Mouse (Mus musculus) heart, embryonic 10.5 days (tissue): ENCODE results near the gene Gm28048. TPM values are rescaled to one million over a fixed set of nuclear protein-coding genes. Genes with fewer than 3 reads are reported as not detected.

ENCODE experiments used
- DNase-seq: peaks from one replicate; pipeline ENCODE4 v3.0.0-alpha.2; 2017; ENCODE audit warnings: low spot score
- H3K27ac ChIP-seq: fragments of 300-500 bp; sonication (generic); 2 replicates; pipeline ENCODE4 v1.5.1; 2016; ENCODE audit warnings: mild to moderate bottlenecking
- H3K27me3 ChIP-seq: fragments of 300-500 bp; sonication (generic); 2 replicates; pipeline ENCODE4 v1.6.1; 2016; ENCODE audit warnings: mild to moderate bottlenecking; ENCODE audit not compliant: poor library complexity, insufficient read depth, severe bottlenecking
- H3K36me3 ChIP-seq: fragments of 300-500 bp; sonication (generic); 2 replicates; pipeline ENCODE4 v1.6.1; 2016; ENCODE audit warnings: mild to moderate bottlenecking, moderate library complexity
- H3K4me1 ChIP-seq: fragments of 300-500 bp; sonication (generic); 2 replicates; pipeline ENCODE4 v1.6.1; 2016; ENCODE audit warnings: mild to moderate bottlenecking
- H3K4me3 ChIP-seq: fragments of 300-500 bp; sonication (generic); 2 replicates; pipeline ENCODE4 v1.5.1; 2016; ENCODE audit warnings: mild to moderate bottlenecking, moderate library complexity
- H3K9me3 ChIP-seq: fragments of 300-500 bp; sonication (generic); 2 replicates; pipeline ENCODE4 v1.6.1; 2016; ENCODE audit warnings: mild to moderate bottlenecking, moderate library complexity
- WGBS: fragments of 180-500 bp; shearing (Covaris S2); methylation state at CpG from one replicate; pipeline ENCODE4 v1.1.7; 2016; 5-methylcytosine and 5-hydroxymethylcytosine counted together
- polyA plus RNA-seq: library from polyadenylated mRNA; unstranded; fragments of >200 nt; fragmentation: Nextera tagmentation; extraction: Ambion mirVana; gene quantifications from 2 replicates; pipeline ENCODE4 v1.2.1, GENCODE M21; 2016

Gm28048 gene
- polyA plus RNA-seq, 1 experiment from 2014 or later: 8.3 TPM

GRCm38 (mm10) chr11:22891876-22892275 lies 90.0 kb downstream of the Gm28048 start:
- 88% methylated on average over 7 of the region's 7 CpGs for WGBS
- H3K36me3 ChIP-seq: no peaks in the 10 kb centered on the region
- no peaks in the 10 kb centered on the region; the same call in 1 of the 2 replicates for H3K4me1 ChIP-seq
- no peaks in the 10 kb centered on the region for H3K9me3 ChIP-seq
- H3K4me3 ChIP-seq: no peak overlapping the region
- H3K27ac ChIP-seq: no peak overlapping the region
- H3K27me3 ChIP-seq: no peaks in the 10 kb centered on the region
- DNase-seq: no peak

GRCm38 (mm10) chr11:22891242-22891641 lies 90.6 kb downstream of the Gm28048 start:
- Histone ChIP-seq H3K4me3 (no peak overlapping the region), H3K27ac (no peak overlapping the region), H3K27me3 (no peaks in the 10 kb centered on the region), H3K36me3 (no peaks in the 10 kb centered on the region), H3K4me1 (no peaks in the 10 kb centered on the region; the same call in 1 of the 2 replicates), H3K9me3 (no peaks in the 10 kb centered on the region)
- 84% methylated on average over 9 of the region's 9 CpGs for WGBS
- DNase-seq: no peak

GRCm38 (mm10) chr11:22889224-22889623 lies 92.7 kb downstream of the Gm28048 start:
- Histone ChIP-seq H3K9me3 (no peaks in the 10 kb centered on the region), H3K27ac (no peak overlapping the region), H3K36me3 (no peaks in the 10 kb centered on the region), H3K4me3 (no peak overlapping the region), H3K4me1 (no peaks in the 10 kb centered on the region; the same call in 1 of the 2 replicates), H3K27me3 (no peaks in the 10 kb centered on the region)
- no peak for DNase-seq
- WGBS: 88% methylated on average over 3 of the region's 3 CpGs

- no peaks in the 10 kb centered on the region for H3K36me3 ChIP-seq
- H3K4me1 ChIP-seq: no peaks in the 10 kb centered on the region; the same call in 1 of the 2 replicates
- no peaks in the 10 kb centered on the region for H3K9me3 ChIP-seq
- H3K27me3 ChIP-seq: no peaks in the 10 kb centered on the region
- H3K27ac ChIP-seq: no peak overlapping the region
- H3K4me3 ChIP-seq: no peak overlapping the region
- DNase-seq: no peak
- 95% methylated on average over 4 of the region's 4 CpGs for WGBS
Observed at GRCm38 (mm10) chr11:22886991-22887390, 94.9 kb downstream of the Gm28048 start.

GRCm38 (mm10) chr11:22885350-22885749 lies 96.5 kb downstream of the Gm28048 start:
- no peaks in the 10 kb centered on the region; the same call in 1 of the 2 replicates for H3K4me1 ChIP-seq
- no peaks in the 10 kb centered on the region for H3K27me3 ChIP-seq
- H3K27ac ChIP-seq: no peak overlapping the region
- no peak overlapping the region for H3K4me3 ChIP-seq
- 84% methylated on average over 1 of the region's 1 CpGs for WGBS
- no peak for DNase-seq
- no peaks in the 10 kb centered on the region for H3K36me3 ChIP-seq
- no peaks in the 10 kb centered on the region for H3K9me3 ChIP-seq

- no peak overlapping the region for H3K27ac ChIP-seq
- H3K36me3 ChIP-seq: no peaks in the 10 kb centered on the region
- no peaks in the 10 kb centered on the region for H3K9me3 ChIP-seq
- no peaks in the 10 kb centered on the region; the same call in 1 of the 2 replicates for H3K4me1 ChIP-seq
- H3K27me3 ChIP-seq: no peaks in the 10 kb centered on the region
- H3K4me3 ChIP-seq: no peak overlapping the region
- WGBS: 80% methylated on average over 2 of the region's 2 CpGs
- DNase-seq: no peak
Observed at GRCm38 (mm10) chr11:22883676-22884075, 98.2 kb downstream of the Gm28048 start.

- no peak for DNase-seq
- Histone ChIP-seq H3K4me1 (no peaks in the 10 kb centered on the region; the same call in 1 of the 2 replicates), H3K36me3 (no peaks in the 10 kb centered on the region), H3K27ac (no peak overlapping the region), H3K27me3 (no peaks in the 10 kb centered on the region), H3K4me3 (no peak overlapping the region), H3K9me3 (no peaks in the 10 kb centered on the region)
Observed at GRCm38 (mm10) chr11:22882926-22883325, 99.0 kb downstream of the Gm28048 start.

- no peak overlapping the region for H3K4me3 ChIP-seq
- H3K36me3 ChIP-seq: no peaks in the 10 kb centered on the region
- no peaks in the 10 kb centered on the region for H3K9me3 ChIP-seq
- H3K27me3 ChIP-seq: no peaks in the 10 kb centered on the region
- 55% methylated on average over 3 of the region's 3 CpGs for WGBS
- no peak overlapping the region for H3K27ac ChIP-seq
- no peaks in the 10 kb centered on the region for H3K4me1 ChIP-seq
- no peak for DNase-seq
Observed at GRCm38 (mm10) chr11:22880383-22881172, 101.3 kb downstream of the Gm28048 start.

- Histone ChIP-seq H3K4me1 (no peaks in the 10 kb centered on the region), H3K36me3 (no peaks in the 10 kb centered on the region), H3K9me3 (no peaks in the 10 kb centered on the region), H3K27ac (no peak overlapping the region), H3K4me3 (no peak overlapping the region), H3K27me3 (no peaks in the 10 kb centered on the region)
- no peak for DNase-seq
- 81% methylated on average over 4 of the region's 4 CpGs for WGBS
Observed at GRCm38 (mm10) chr11:22879645-22880044, 102.2 kb downstream of the Gm28048 start.

GRCm38 (mm10) chr11:22876680-22877330 lies 105.1 kb downstream of the Gm28048 start:
- DNase-seq: no peak
- WGBS: 64% methylated on average over 3 of the region's 3 CpGs
- Histone ChIP-seq H3K4me1 (no peaks in the 10 kb centered on the region), H3K27me3 (no peaks in the 10 kb centered on the region), H3K9me3 (no peaks in the 10 kb centered on the region), H3K4me3 (no peak overlapping the region), H3K36me3 (no peaks in the 10 kb centered on the region), H3K27ac (no peak overlapping the region)

- Histone ChIP-seq H3K36me3 (no peaks in the 10 kb centered on the region), H3K4me3 (no peak overlapping the region), H3K4me1 (no peaks in the 10 kb centered on the region), H3K27ac (no peak overlapping the region), H3K27me3 (no peaks in the 10 kb centered on the region), H3K9me3 (no peaks in the 10 kb centered on the region)
- no peak for DNase-seq
- WGBS: 74% methylated on average over 4 of the region's 4 CpGs
Observed at GRCm38 (mm10) chr11:22875279-22875678, 106.6 kb downstream of the Gm28048 start.

- Histone ChIP-seq H3K27ac (no peak overlapping the region), H3K9me3 (no peaks in the 10 kb centered on the region)
- 74% methylated on average over 6 of the region's 6 CpGs for WGBS
Observed at GRCm38 (mm10) chr11:22874747-22875146, 107.1 kb downstream of the Gm28048 start.

GRCm38 (mm10) chr11:22873383-22873782 lies 108.5 kb downstream of the Gm28048 start:
- no peak overlapping the region for H3K4me3 ChIP-seq
- no peak for DNase-seq
- 64% methylated on average over 4 of the region's 4 CpGs for WGBS
- H3K27me3 ChIP-seq: no peaks in the 10 kb centered on the region
- no peaks in the 10 kb centered on the region for H3K4me1 ChIP-seq
- H3K27ac ChIP-seq: no peak overlapping the region
- no peaks in the 10 kb centered on the region for H3K9me3 ChIP-seq
- no peaks in the 10 kb centered on the region for H3K36me3 ChIP-seq

More at GRCm38 (mm10) chr11:22874747-22875146, 107.1 kb downstream of the Gm28048 start:
- no peaks in the 10 kb centered on the region for H3K36me3 ChIP-seq
- H3K4me1 ChIP-seq: no peaks in the 10 kb centered on the region
- DNase-seq: no peak
- no peaks in the 10 kb centered on the region for H3K27me3 ChIP-seq
- H3K4me3 ChIP-seq: no peak overlapping the region
